Comparison of ENCODE assay signal across 8 mouse cellular contexts in the genomic region with DNA sequence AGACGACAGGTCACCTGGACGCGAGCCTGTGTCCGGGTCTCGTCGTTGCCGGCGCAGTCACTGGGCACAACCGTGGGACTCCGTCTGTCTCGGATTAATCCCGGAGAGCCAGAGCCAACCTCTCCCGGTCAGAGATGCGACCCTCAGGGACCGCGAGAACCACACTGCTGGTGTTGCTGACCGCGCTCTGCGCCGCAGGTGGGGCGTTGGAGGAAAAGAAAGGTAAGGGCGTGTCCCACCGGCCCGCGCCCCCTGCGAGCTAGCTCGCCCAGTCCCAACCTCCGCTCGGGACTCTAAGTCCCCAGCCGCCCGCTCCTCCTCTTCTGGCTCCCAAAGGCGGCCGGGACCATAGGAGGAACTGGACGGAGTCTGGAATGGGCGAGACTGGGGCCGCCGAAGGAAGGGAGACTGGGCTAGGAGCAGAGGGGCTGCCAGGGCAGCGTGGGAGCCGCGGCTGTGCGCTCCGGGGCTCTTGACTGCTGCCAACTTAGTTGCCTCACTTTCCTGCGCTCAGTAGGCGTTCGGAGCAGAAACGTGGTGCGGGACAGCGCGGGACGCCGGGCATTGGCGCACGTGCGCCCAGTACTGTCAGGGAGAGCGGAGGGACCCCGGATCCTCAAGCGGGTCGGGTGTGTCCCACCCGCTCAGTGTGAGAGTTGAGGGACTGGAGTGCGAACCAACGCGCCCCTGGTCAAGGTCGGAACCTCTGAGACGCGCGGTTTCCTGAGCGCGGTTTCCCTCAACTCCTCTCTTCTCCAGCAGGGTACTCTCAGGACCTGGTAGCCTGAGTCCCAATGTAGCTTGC. TPM values are rescaled to one million over a fixed set of nuclear protein-coding genes. Genes with fewer than 3 reads are reported as not detected.
DNase-seq lines count a peak whose midpoint lies in the region; ATAC-seq and TF ChIP-seq lines count a peak whose summit lies in the region.

No protein-coding gene starts in this region.

- no peaks in the 10 kb centered on the region for H3K9me3 ChIP-seq in embryonic facial prominence, embryonic 11.5 days (replicated peaks; ENCODE audit: control insufficient read depth, low read length)
- H3K9me3 ChIP-seq in heart, postnatal 0 days (replicated peaks; ENCODE audit: control insufficient read depth, low read length) = no peaks in the 10 kb centered on the region
- H3K9me3 ChIP-seq in limb, embryonic 12.5 days = no peaks in the 10 kb centered on the region
- no peaks in the 10 kb centered on the region for H3K9me3 ChIP-seq in midbrain, embryonic 12.5 days

- H3K27me3 ChIP-seq in embryonic facial prominence, embryonic 11.5 days (ENCODE audit: control insufficient read depth, insufficient read depth, low read length) = peaks cover 19% of the 10 kb centered on the region
- H3K27me3 ChIP-seq in heart, postnatal 0 days (ENCODE audit: control insufficient read depth, insufficient read depth, low read length) = peaks cover 50% of the 10 kb centered on the region
- peaks cover 44% of the 10 kb centered on the region for H3K27me3 ChIP-seq in limb, embryonic 12.5 days
- H3K27me3 ChIP-seq in midbrain, embryonic 12.5 days = peaks cover 43% of the 10 kb centered on the region

- no peak for DNase-seq in left cerebral cortex, adult 2 months (ENCODE audit: extremely low spot score in 1 of 2, low spot score in 2 of 2)
- no peak for DNase-seq in left cerebral cortex, adult 18-20 months (ENCODE audit: low spot score in 2 of 2)
- DNase-seq in embryonic facial prominence, embryonic 11.5 days (ENCODE audit: low spot score) = peak; percentile 37
- DNase-seq in heart, postnatal 0 days (ENCODE audit: low spot score) = no peak
- DNase-seq in ovary, postnatal 36 days (ENCODE audit: low spot score) = no peak
- no peak for DNase-seq in cerebellum, adult 9-10 months

- peaks cover 3% of the 10 kb centered on the region; the same call in 1 of the 2 replicates for H3K4me1 ChIP-seq in embryonic facial prominence, embryonic 11.5 days (ENCODE audit: control insufficient read depth, insufficient read depth, low read length)
- H3K4me1 ChIP-seq in heart, postnatal 0 days (ENCODE audit: control insufficient read depth, insufficient read depth) = peaks cover 16% of the 10 kb centered on the region
- 0 out of 2 replicates have a peak, but pooled peaks cover 7% of the 10 kb centered on the region for H3K4me1 ChIP-seq in limb, embryonic 12.5 days (replicated peaks)
- peaks cover 14% of the 10 kb centered on the region for H3K4me1 ChIP-seq in midbrain, embryonic 12.5 days

- no peak; the same call in 1 of the 2 replicates for TF ChIP-seq CTCF in left cerebral cortex, adult 2 months (IDR thresholded peaks at IDR 0.05)
- no peak for TF ChIP-seq CTCF in heart, postnatal 0 days (IDR thresholded peaks at IDR 0.05; ENCODE audit: low read depth)

- peak overlapping the region; percentile 95 for H3K4me2 ChIP-seq in embryonic facial prominence, embryonic 11.5 days (ENCODE audit: low read depth, low read length)
- H3K4me2 ChIP-seq in heart, postnatal 0 days (ENCODE audit: low read depth, low read length) = peak overlapping the region; percentile 87
- H3K4me2 ChIP-seq in limb, embryonic 12.5 days = peak overlapping the region; percentile 88
- H3K4me2 ChIP-seq in midbrain, embryonic 12.5 days (replicated peaks) = peak overlapping the region; percentile 95

- no peaks in the 10 kb centered on the region for H3K36me3 ChIP-seq in embryonic facial prominence, embryonic 11.5 days (replicated peaks; ENCODE audit: control insufficient read depth, insufficient read depth, low read depth, low read length)
- H3K36me3 ChIP-seq in heart, postnatal 0 days (replicated peaks; ENCODE audit: control insufficient read depth, insufficient read depth, low read length) = no peaks in the 10 kb centered on the region
- no peaks in the 10 kb centered on the region for H3K36me3 ChIP-seq in limb, embryonic 12.5 days
- no peaks in the 10 kb centered on the region for H3K36me3 ChIP-seq in midbrain, embryonic 12.5 days

- peak overlapping the region; percentile 55 for H3K9ac ChIP-seq in embryonic facial prominence, embryonic 11.5 days (replicated peaks; ENCODE audit: low read length)
- peak overlapping the region; percentile 50 for H3K9ac ChIP-seq in heart, postnatal 0 days (replicated peaks; ENCODE audit: low read depth, low read length)
- peak overlapping the region; percentile 64 for H3K9ac ChIP-seq in limb, embryonic 12.5 days (replicated peaks)
- H3K9ac ChIP-seq in midbrain, embryonic 12.5 days (replicated peaks) = peak overlapping the region; percentile 46

- no peak for TF ChIP-seq EP300 in heart, postnatal 0 days (IDR thresholded peaks at IDR 0.05; ENCODE audit: low read depth)

- under 1% methylated on average over 66 of the region's 68 CpGs for WGBS in embryonic facial prominence, embryonic 11.5 days
- under 1% methylated on average over 67 of the region's 68 CpGs for WGBS in heart, postnatal 0 days
- under 1% methylated on average over 68 of the region's 68 CpGs for WGBS in limb, embryonic 12.5 days
- WGBS in midbrain, embryonic 12.5 days = 0% methylated on average over 62 of the region's 68 CpGs

- peak overlapping the region; percentile 30; the same call in 1 of the 2 replicates for H3K27ac ChIP-seq in left cerebral cortex, adult 2 months
- H3K27ac ChIP-seq in embryonic facial prominence, embryonic 11.5 days (replicated peaks; ENCODE audit: low read depth, low read length) = no peak overlapping the region
- H3K27ac ChIP-seq in heart, postnatal 0 days (ENCODE audit: low read depth) = peak overlapping the region; percentile 6; the same call in 1 of the 2 replicates
- no peak overlapping the region for H3K27ac ChIP-seq in limb, embryonic 12.5 days
- no peak overlapping the region for H3K27ac ChIP-seq in midbrain, embryonic 12.5 days (replicated peaks)

- peak; percentile 79 for ATAC-seq in embryonic facial prominence, embryonic 11.5 days (replicated peaks; ENCODE audit: insufficient number of reproducible peaks, low FRiP score, low TSS enrichment, low read depth)
- ATAC-seq in heart, postnatal 0 days (ENCODE audit: insufficient read depth, low read depth) = peak; percentile 46; the same call in 1 of the 2 replicates
- peak; percentile 71 for ATAC-seq in limb, embryonic 12.5 days (ENCODE audit: insufficient number of reproducible peaks, insufficient read depth, low FRiP score, low TSS enrichment, low read depth)
- peak; percentile 71 for ATAC-seq in midbrain, embryonic 12.5 days (ENCODE audit: low FRiP score, low read depth)

- H3K4me3 ChIP-seq in left cerebral cortex, adult 2 months = peak overlapping the region; percentile 54
- H3K4me3 ChIP-seq in embryonic facial prominence, embryonic 11.5 days (ENCODE audit: low read depth, low read length) = peak overlapping the region; percentile 61
- peak overlapping the region; percentile 66 for H3K4me3 ChIP-seq in heart, postnatal 0 days (ENCODE audit: low read depth, low read length)
- H3K4me3 ChIP-seq in limb, embryonic 12.5 days (replicated peaks) = peak overlapping the region; percentile 64
- H3K4me3 ChIP-seq in midbrain, embryonic 12.5 days = peak overlapping the region; percentile 56

- intact Hi-C loops in left cerebral cortex, adult 2 months (cut with DNase I) = loop anchor here (2.0 to 10.0 kb wide), 5 partner anchors 40 to 218 kb away; no protein-coding TSS in a partner anchor

RNA-seq across cellular contexts. Expression of gene Egfr, which starts 0.5 kb away (rescaled TPM):
- total RNA-seq in left cerebral cortex, adult 2 months (2021) = 10 to 100 TPM; 14.3 to 15.4 TPM
- total RNA-seq in left cerebral cortex, adult 18-20 months (2021) = 10 to 100 TPM in 1 of 2 experiments, 1 to 10 TPM in 1; 10.0 to 14.6 TPM
- 6.4 and 8.8 TPM in 2 replicates for polyA plus RNA-seq in embryonic facial prominence, embryonic 11.5 days (2014; fragmentation: Nextera tagmentation; extraction: Ambion mirVana)
- 2.3 and 2.5 TPM in 2 replicates for total RNA-seq in heart, postnatal 0 days (2014; rRNA removed; ENCODE audit: low replicate concordance)
- polyA plus RNA-seq in heart, postnatal 0 days (2015; fragmentation: Nextera tagmentation; extraction: Ambion mirVana) = 1.2 TPM in 2 replicates
- 9.0 and 11.6 TPM in 2 replicates for polyA plus RNA-seq in limb, embryonic 12.5 days (2016; fragmentation: Nextera tagmentation; extraction: Ambion mirVana)
- polyA plus RNA-seq in midbrain, embryonic 12.5 days (2016; fragmentation: Nextera tagmentation; extraction: Ambion mirVana) = 3.5 and 5.8 TPM in 2 replicates

Comparison
In these comparisons a context has a peak if more than half of its experiments do, and no peak if none do; other contexts are left out.
1. H3K27ac ChIP-seq: peak in left cerebral cortex, adult 2 months (single experiment) and heart, postnatal 0 days (single experiment); none in embryonic facial prominence, embryonic 11.5 days (single experiment), limb, embryonic 12.5 days (single experiment) and midbrain, embryonic 12.5 days (single experiment).
2. Peak in every context shown above with its lines, with median percentiles within 50 percentile points of each other: H3K4me3 ChIP-seq, ATAC-seq, H3K4me2 ChIP-seq and H3K9ac ChIP-seq.